Mouse (Mus musculus) liver, adult 2 months (tissue): ENCODE results near the gene Hist1h3d. TPM values are rescaled to one million over a fixed set of nuclear protein-coding genes. Genes with fewer than 3 reads are reported as not detected.
"Not testable (repeated sequence)": the region's sequence is repeated elsewhere in the genome, so short reads cannot be mapped to it uniquely, and the experiment has no call there.

Experiments
- DNase-seq: peaks from one replicate; pipeline ENCODE4 v3.0.0-alpha.2; 2011; ENCODE audit warnings: low read depth, low spot score; ENCODE audit errors: extremely low read depth
- H3K27ac ChIP-seq: fragments of 200-500 bp; replicated peaks from 2 replicates; pipeline ENCODE4 v1.5.1; 2012; ENCODE audit warnings: low read depth, mild to moderate bottlenecking, control low read depth, inconsistent platforms, low read length; ENCODE audit not compliant: insufficient read depth
- H3K27me3 ChIP-seq: fragments of 200-500 bp; 2 replicates; pipeline ENCODE4 v1.6.1; 2012; ENCODE audit warnings: mild to moderate bottlenecking, moderate library complexity, low read length, inconsistent platforms; ENCODE audit not compliant: control insufficient read depth, insufficient read depth
- H3K36me3 ChIP-seq: fragments of 200-500 bp; 2 replicates; pipeline ENCODE4 v1.6.1; 2012; ENCODE audit warnings: low read length, inconsistent platforms; ENCODE audit not compliant: control insufficient read depth, insufficient read depth
- H3K4me1 ChIP-seq: fragments of 200-500 bp; 2 replicates; pipeline ENCODE4 v1.6.1; 2011; ENCODE audit warnings: low read length; ENCODE audit not compliant: control insufficient read depth, insufficient read depth
- H3K4me3 ChIP-seq: fragments of 200-500 bp; 2 replicates; pipeline ENCODE4 v1.5.1; 2011; ENCODE audit warnings: low read depth, mild to moderate bottlenecking, control low read depth, low read length, moderate library complexity; ENCODE audit not compliant: insufficient read depth
- H3K79me2 ChIP-seq: fragments of 200-500 bp; 2 replicates; pipeline ENCODE4 v1.6.1; 2012; ENCODE audit warnings: inconsistent platforms, mild to moderate bottlenecking, low read length, moderate library complexity; ENCODE audit not compliant: control insufficient read depth, insufficient read depth
- H3K9ac ChIP-seq: fragments of 200-500 bp; 2 replicates; pipeline ENCODE4 v1.6.1; 2012; ENCODE audit warnings: low read depth, mild to moderate bottlenecking, control low read depth, inconsistent platforms, low read length
- CTCF ChIP-seq: fragments of 200-500 bp; IDR thresholded peaks from 2 replicates; pipeline ENCODE4 v1.5.1; 2011; ENCODE audit warnings: low read depth, low read length, control low read depth
- POLR2A ChIP-seq: fragments of 200-500 bp; IDR thresholded peaks from 2 replicates; pipeline ENCODE4 v1.6.1; 2011; ENCODE audit warnings: low read length, control low read depth; ENCODE audit not compliant: insufficient read depth; ENCODE audit errors: extremely low read depth
- WGBS: fragments of 180-500 bp; shearing (Covaris S2); methylation state at CpG from one replicate; pipeline ENCODE4 v1.1.7; 2018; 5-methylcytosine and 5-hydroxymethylcytosine counted together
- polyA plus RNA-seq: library from polyadenylated mRNA; depleted of rRNA; stranded (reverse); fragments of >200 nt; gene quantifications from 2 replicates; pipeline ENCODE4 v1.2.3, GENCODE M21; 2012
- total RNA-seq: library from RNA; depleted of rRNA; stranded (reverse); fragments of >200 nt; gene quantifications from 2 replicates; pipeline ENCODE4 v1.2.3, GENCODE M21; 2014

Gene Hist1h3d
- total and polyA plus RNA-seq, 2 experiments: 0.48 to 3.4 TPM

DNA sequence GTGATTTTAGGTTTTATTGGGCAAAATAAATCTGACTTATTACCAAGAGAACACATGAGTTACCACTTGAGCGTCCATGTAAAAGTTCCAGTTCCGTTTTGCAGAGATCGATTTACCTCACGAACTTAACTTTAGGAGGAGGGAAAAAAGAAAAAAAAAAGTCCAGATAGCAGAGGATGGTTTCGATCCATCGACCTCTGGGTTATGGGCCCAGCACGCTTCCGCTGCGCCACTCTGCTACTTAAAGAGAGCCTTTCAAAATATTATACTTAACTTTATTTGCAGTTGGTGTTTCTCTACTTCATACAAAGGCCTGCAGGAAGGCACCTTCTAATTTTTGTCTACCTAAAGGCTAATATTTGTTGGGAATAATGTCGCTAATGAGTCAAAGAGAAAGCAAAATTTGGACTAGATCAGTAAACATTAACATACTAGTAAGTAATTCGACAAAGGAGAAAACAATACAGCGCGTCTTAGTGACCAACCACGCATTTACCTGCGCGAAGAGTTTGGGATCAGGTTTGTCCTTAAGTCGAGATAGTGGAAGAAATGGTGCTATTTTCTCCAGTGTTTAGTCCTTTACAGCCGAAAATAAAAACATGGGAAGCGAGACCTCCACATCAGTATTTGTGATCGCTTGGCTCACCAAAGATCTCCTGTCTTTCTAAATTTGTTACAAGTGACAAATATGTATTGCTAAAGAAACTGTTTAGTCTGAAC is 45.2 kb upstream of the Hist1h3d start:
- peaks cover 11% of the 10 kb centered on the region for H3K4me1 ChIP-seq
- TF ChIP-seq POLR2A (no peak), CTCF (no peak)
- H3K36me3 ChIP-seq: no peaks in the 10 kb centered on the region
- H3K27me3 ChIP-seq: no peaks in the 10 kb centered on the region
- under 1% methylated on average over 20 of the region's 20 CpGs for WGBS
- peak overlapping the region; percentile 52 for H3K27ac ChIP-seq
- H3K9ac ChIP-seq: peak overlapping the region; percentile 47
- H3K79me2 ChIP-seq: no peaks in the 10 kb centered on the region
- H3K4me3 ChIP-seq: peak overlapping the region; percentile 56
- DNase-seq: peak; percentile 73

DNA sequence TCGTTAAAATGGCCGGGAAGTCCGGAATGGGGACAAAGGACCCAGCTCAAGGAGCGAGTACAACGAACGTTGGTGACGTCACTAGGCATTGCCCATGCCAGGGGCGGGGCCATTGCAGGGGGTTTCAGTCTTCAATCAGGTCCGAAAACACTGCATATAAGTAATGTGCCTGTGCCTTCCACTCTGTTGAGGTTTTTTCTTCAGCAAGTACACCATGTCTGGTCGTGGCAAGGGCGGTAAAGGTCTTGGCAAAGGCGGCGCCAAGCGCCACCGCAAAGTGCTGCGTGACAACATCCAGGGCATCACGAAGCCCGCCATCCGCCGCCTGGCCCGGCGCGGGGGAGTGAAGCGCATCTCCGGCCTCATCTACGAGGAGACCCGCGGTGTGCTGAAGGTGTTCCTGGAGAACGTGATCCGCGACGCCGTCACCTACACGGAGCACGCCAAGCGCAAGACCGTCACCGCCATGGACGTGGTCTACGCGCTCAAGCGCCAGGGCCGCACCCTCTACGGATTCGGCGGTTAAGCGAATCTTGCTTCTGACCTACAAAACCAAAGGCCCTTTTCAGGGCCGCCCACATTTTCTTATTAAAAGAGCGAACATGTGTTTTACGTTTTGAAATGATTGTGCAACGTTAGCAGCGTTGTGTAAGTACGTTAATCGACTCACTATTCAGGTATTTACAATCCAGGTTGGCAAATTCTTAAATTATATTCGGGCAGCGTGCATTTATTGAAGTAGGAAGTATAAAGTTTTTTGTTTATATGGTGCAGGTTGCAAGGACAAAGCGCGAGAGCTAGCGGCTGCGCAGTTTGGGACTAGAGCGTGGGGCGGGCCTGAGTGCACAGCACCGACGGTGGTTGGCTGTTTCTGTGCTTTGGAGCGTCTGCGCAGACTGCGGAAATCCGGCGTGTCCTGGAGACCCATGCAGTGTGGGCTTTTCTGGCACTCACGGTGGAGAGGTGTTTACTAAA is 44.4 kb upstream of the Hist1h3d start, which contains the start of gene Hist1h4h:
TSS of gene Hist1h4h (plus strand) at position 150 of the 975 bp plus-strand sequence.
- Histone ChIP-seq H3K4me1 (peaks cover 11% of the 10 kb centered on the region), H3K9ac (peak within 1 kb of the TSS; percentile 47), H3K79me2 (no peaks in the 10 kb centered on the region), H3K4me3 (peak within 1 kb of the TSS; percentile 56), H3K36me3 (no peaks in the 10 kb centered on the region), H3K27me3 (no peaks in the 10 kb centered on the region), H3K27ac (peak within 1 kb of the TSS; percentile 52)
- no peak for TF ChIP-seq CTCF
- TF ChIP-seq POLR2A: peak; percentile 99
- WGBS: under 1% methylated on average over 61 of the region's 70 CpGs
- DNase-seq: peak; percentile 93

DNA sequence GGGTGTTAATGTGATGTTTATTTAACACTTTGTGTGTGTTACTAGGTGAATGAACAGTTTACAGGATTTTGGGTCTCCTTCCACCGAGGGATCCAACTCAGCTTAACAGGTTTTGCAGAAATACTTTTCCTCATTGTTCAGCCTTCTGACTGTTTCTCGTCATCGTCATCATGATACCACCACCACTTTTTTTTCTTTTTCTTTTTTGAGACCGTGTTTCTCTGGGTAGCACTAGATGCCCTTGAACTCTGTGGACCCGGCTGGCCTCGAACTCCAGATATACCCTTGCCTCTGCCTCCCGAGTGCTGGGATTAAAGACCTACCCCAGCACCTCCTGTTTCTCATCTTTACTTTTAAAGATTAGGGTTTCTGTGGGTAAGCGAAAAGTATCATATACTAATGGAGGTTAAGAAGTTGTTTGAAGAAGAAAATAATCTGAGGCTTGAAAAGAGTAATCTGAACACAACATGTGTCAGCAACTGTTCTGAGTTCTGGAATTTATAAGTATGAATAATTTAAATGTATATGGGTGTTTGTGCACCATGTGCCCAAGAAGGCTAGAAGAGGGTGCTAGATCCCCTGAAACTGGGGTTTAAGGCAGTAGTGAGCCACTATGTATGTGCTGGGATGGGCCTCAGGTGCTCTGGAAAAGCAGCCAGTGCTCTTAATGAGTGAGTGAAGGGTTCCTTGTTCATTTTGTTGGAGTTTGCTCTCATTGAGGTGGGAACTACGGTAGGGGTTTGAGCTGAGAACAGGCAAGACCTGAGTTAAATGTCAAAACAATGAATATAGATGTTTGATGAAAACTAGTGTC is 43.1 kb upstream of the Hist1h3d start:
- peak overlapping the region; percentile 56 for H3K4me3 ChIP-seq
- no peak for TF ChIP-seq CTCF
- no peak for TF ChIP-seq POLR2A
- peak; percentile 21 for DNase-seq
- peak overlapping the region; percentile 31; the same call in 1 of the 2 replicates for H3K9ac ChIP-seq
- H3K27me3 ChIP-seq: no peaks in the 10 kb centered on the region
- H3K4me1 ChIP-seq: peaks cover 11% of the 10 kb centered on the region
- WGBS: 17% methylated on average over 9 of the region's 9 CpGs
- H3K27ac ChIP-seq: peak overlapping the region; percentile 27; the same call in 1 of the 2 replicates
- no peaks in the 10 kb centered on the region for H3K79me2 ChIP-seq
- no peaks in the 10 kb centered on the region for H3K36me3 ChIP-seq

DNA sequence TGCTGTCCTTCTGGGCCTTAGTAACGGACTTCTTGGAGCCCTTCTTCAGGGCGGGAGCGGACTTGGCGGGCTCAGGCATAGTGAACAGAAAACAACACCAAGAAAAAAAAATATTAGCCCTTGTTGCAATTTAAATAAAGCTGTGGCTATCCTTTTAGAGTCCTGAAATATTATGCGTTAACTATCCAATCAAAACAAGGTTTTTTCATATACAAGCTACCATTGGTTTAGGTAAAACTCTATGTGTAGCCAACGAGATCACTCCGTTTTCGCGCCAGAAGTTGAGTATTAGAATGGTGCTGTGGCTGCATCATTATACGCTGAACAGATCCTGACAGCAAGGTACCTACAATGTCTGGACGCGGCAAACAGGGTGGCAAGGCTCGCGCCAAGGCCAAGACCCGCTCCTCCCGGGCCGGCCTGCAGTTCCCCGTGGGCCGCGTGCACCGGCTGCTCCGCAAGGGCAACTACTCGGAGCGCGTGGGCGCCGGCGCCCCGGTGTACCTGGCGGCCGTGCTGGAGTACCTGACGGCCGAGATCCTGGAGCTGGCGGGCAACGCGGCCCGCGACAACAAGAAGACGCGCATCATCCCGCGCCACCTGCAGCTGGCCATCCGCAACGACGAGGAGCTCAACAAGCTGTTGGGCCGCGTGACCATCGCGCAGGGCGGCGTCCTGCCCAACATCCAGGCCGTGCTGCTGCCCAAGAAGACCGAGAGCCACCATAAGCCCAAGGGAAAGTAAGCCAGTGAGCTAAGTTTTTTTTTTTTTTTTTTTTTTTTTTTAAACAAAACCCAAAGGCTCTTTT is 41.8 kb upstream of the Hist1h3d start, which contains the start of gene Hist1h2af:
TSS of gene Hist1h2af (plus strand) at position 347 of the 808 bp plus-strand sequence.
- WGBS: under 1% methylated on average over 31 of the region's 53 CpGs
- H3K4me3 ChIP-seq: peak within 1 kb of the TSS; percentile 52
- peak; percentile 83 for DNase-seq
- not testable (repeated sequence) for H3K79me2 ChIP-seq, H3K36me3 ChIP-seq, H3K27me3 ChIP-seq
- peaks cover 11% of the 10 kb centered on the region for H3K4me1 ChIP-seq
- peak within 1 kb of the TSS; percentile 31; the same call in 1 of the 2 replicates for H3K9ac ChIP-seq
- H3K27ac ChIP-seq: peak within 1 kb of the TSS; percentile 61
